8 mouse cellular contexts compared by ENCODE assay signal in genomic region chr2:94245305-94245959, GRCm38 (mm10).
DNase-seq lines count a peak whose midpoint lies in the region; ATAC-seq and TF ChIP-seq lines count a peak whose summit lies in the region.

No protein-coding gene starts in this region.

- no peak overlapping the region for H3K27ac ChIP-seq in embryonic fibroblast, embryonic 13.5 days (ENCODE audit: insufficient read depth, low read length)
- H3K27ac ChIP-seq in heart, embryonic 11.5 days (ENCODE audit: low read depth, low read length) = no peak overlapping the region
- no peak overlapping the region for H3K27ac ChIP-seq in limb, embryonic 11.5 days (replicated peaks; ENCODE audit: low read depth, low read length)
- H3K27ac ChIP-seq in midbrain, embryonic 16.5 days (ENCODE audit: low read length) = peak overlapping the region; percentile 98

- H3K9me3 ChIP-seq in heart, embryonic 11.5 days (replicated peaks; ENCODE audit: control insufficient read depth, low read length) = no peaks in the 10 kb centered on the region
- no peaks in the 10 kb centered on the region for H3K9me3 ChIP-seq in limb, embryonic 11.5 days (ENCODE audit: control insufficient read depth, low read length)
- no peaks in the 10 kb centered on the region for H3K9me3 ChIP-seq in midbrain, embryonic 16.5 days (replicated peaks; ENCODE audit: control insufficient read depth, low read length, poor library complexity, severe bottlenecking)

- no peak for TF ChIP-seq POLR2A in embryonic fibroblast, embryonic 13.5 days (IDR thresholded peaks at IDR 0.05; ENCODE audit: low read depth, low read length)

- peak; percentile 63 for TF ChIP-seq CTCF in embryonic fibroblast, embryonic 13.5 days (IDR thresholded peaks at IDR 0.05; ENCODE audit: borderline replicate concordance, insufficient read depth, low read length)

- H3K4me1 ChIP-seq in embryonic fibroblast, embryonic 13.5 days (ENCODE audit: control insufficient read depth, insufficient read depth, low read length) = no peaks in the 10 kb centered on the region; the same call in 1 of the 2 replicates
- peaks cover 33% of the 10 kb centered on the region for H3K4me1 ChIP-seq in heart, embryonic 11.5 days (ENCODE audit: control insufficient read depth, insufficient read depth, low read length)
- H3K4me1 ChIP-seq in limb, embryonic 11.5 days (ENCODE audit: control insufficient read depth, insufficient read depth, low read length) = no peaks in the 10 kb centered on the region; the same call in 1 of the 2 replicates
- H3K4me1 ChIP-seq in midbrain, embryonic 16.5 days (ENCODE audit: control insufficient read depth, insufficient read depth, low read length) = peaks cover 55% of the 10 kb centered on the region

- WGBS in heart, embryonic 11.5 days (ENCODE audit: insufficient replicate concordance) = 1% methylated on average over 16 of the region's 16 CpGs
- WGBS in limb, embryonic 11.5 days = 4% methylated on average over 16 of the region's 16 CpGs
- WGBS in midbrain, embryonic 16.5 days = under 1% methylated on average over 16 of the region's 16 CpGs

- H3K4me2 ChIP-seq in heart, embryonic 11.5 days = peak overlapping the region; percentile 77
- no peak overlapping the region for H3K4me2 ChIP-seq in limb, embryonic 11.5 days (ENCODE audit: low read depth, severe bottlenecking)
- peak overlapping the region; percentile 94 for H3K4me2 ChIP-seq in midbrain, embryonic 16.5 days (ENCODE audit: low read length)

- H3K27me3 ChIP-seq in heart, embryonic 11.5 days (ENCODE audit: control insufficient read depth, insufficient read depth, low read length) = peaks cover 72% of the 10 kb centered on the region
- peaks cover 87% of the 10 kb centered on the region for H3K27me3 ChIP-seq in limb, embryonic 11.5 days (ENCODE audit: control insufficient read depth, insufficient read depth, low read length)
- H3K27me3 ChIP-seq in midbrain, embryonic 16.5 days (ENCODE audit: control insufficient read depth, insufficient read depth, low read depth, low read length) = peaks cover 23% of the 10 kb centered on the region

- H3K36me3 ChIP-seq in heart, embryonic 11.5 days (ENCODE audit: control insufficient read depth, insufficient read depth, low read length) = no peaks in the 10 kb centered on the region
- H3K36me3 ChIP-seq in limb, embryonic 11.5 days (ENCODE audit: control insufficient read depth, insufficient read depth, low read length) = no peaks in the 10 kb centered on the region
- no peaks in the 10 kb centered on the region for H3K36me3 ChIP-seq in midbrain, embryonic 16.5 days (ENCODE audit: control insufficient read depth, insufficient read depth, low read length)

- no peak for ATAC-seq in heart, embryonic 11.5 days (replicated peaks; ENCODE audit: insufficient number of reproducible peaks, low FRiP score, low TSS enrichment)
- ATAC-seq in limb, embryonic 11.5 days (ENCODE audit: insufficient number of reproducible peaks, low FRiP score, low TSS enrichment, low read depth) = peak; percentile 20; the same call in 1 of the 2 replicates
- ATAC-seq in midbrain, embryonic 16.5 days = peak; percentile 47

- no peak overlapping the region for H3K9ac ChIP-seq in heart, embryonic 11.5 days (ENCODE audit: low read depth, low read length)
- H3K9ac ChIP-seq in limb, embryonic 11.5 days (ENCODE audit: low read length) = no peak overlapping the region
- peak overlapping the region; percentile 80 for H3K9ac ChIP-seq in midbrain, embryonic 16.5 days (ENCODE audit: low read depth, low read length)

- DNase-seq in B cell, adult 2 months = peak; percentile 46 to 52
- DNase-seq in adrenal gland, postnatal 36 days = peak; percentile 78 to 85
- peak; percentile 87 for DNase-seq in kidney, adult 9 months
- peak; percentile 89 for DNase-seq in limb, embryonic 11.5 days (ENCODE audit: low spot score)
- peak; percentile 47 to 80 for DNase-seq in spleen, postnatal 4 days (ENCODE audit: low spot score in 2 of 2)

- H3K4me3 ChIP-seq in embryonic fibroblast, embryonic 13.5 days (ENCODE audit: insufficient read depth, low read length) = no peak overlapping the region
- H3K4me3 ChIP-seq in heart, embryonic 11.5 days (ENCODE audit: low read depth, low read length) = peak overlapping the region; percentile 6; the same call in 1 of the 2 replicates
- H3K4me3 ChIP-seq in limb, embryonic 11.5 days (ENCODE audit: low read depth, low read length) = no peak overlapping the region
- H3K4me3 ChIP-seq in midbrain, embryonic 16.5 days (ENCODE audit: low read depth, low read length) = peak overlapping the region; percentile 49

Comparison
In these comparisons a context has a peak if more than half of its experiments do, and no peak if none do; other contexts are left out.
1. H3K4me3 ChIP-seq: peak in heart, embryonic 11.5 days (single experiment) and midbrain, embryonic 16.5 days (single experiment); none in embryonic fibroblast, embryonic 13.5 days (single experiment) and limb, embryonic 11.5 days (single experiment).
2. Peak in every context shown above with its lines, with median percentiles within 50 percentile points of each other: DNase-seq.